Mouse (Mus musculus) cerebellum, adult 18-20 months (tissue): ENCODE data around the gene Ttll5.

Experiments
- DNase-seq, 2 experiments: peaks; one replicate each; pipeline ENCODE4 v3.0.0; 2021

The Ttll5 gene

DNA sequence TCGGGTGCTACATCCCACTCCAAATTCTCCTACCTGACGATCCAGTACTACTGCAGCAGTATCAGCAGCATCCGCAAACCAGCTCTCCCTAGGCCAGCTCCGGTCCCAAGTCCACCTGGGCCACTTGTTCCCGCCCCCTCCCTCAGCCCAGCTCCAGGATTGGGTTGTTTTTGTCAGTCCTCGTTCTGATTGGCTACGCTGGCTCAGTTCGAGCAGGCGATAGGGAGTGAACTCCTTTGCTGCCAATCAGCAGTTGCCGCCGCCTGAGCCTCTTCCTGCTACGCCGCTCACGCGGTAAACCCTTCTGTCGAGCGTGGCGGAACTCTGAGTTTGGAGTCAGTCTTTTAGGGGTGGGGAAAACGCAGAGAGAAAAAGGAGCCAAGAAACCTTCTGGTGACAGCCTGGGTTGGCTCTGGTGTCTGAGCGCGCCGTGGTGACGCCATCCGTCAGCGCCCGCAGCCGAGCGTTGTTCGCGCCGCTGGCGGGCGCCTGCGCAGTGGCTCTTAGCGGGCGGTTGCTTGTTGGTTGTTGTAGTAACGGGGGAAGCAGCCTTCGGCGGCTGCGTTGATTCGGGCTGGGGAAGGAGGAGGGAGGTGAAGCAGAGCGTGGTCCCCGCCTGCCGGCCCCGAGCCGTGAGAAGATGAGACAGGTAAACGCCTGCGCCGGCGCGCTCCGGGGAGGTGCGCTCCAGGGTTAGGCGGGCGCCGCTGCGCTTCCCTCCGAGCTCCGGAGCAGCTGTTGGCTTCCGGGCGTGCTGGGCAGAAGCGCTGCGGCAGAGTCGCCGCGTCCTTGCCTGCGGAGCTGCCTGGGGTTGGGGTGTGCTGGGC, at the start of gene Ttll5, which contains the start of gene Erg28:
Gene Ttll5, plus strand, starts transcription at position 222 of the 827 bp plus-strand sequence.
Gene Erg28, minus strand, starts transcription at position 113 of the 827 bp plus-strand sequence.
- peak; percentile 93 to 98 for DNase-seq

- no peak for DNase-seq
These were observed 45.5 kb upstream of the Ttll5 start for GRCm38 (mm10) chr12:85778962-85779361.

GRCm38 (mm10) chr12:85779707-85780106, 44.8 kb upstream of the Ttll5 start:
- no peak for DNase-seq

GRCm38 (mm10) chr12:85781606-85782005, 42.9 kb upstream of the Ttll5 start:
- no peak for DNase-seq

DNA sequence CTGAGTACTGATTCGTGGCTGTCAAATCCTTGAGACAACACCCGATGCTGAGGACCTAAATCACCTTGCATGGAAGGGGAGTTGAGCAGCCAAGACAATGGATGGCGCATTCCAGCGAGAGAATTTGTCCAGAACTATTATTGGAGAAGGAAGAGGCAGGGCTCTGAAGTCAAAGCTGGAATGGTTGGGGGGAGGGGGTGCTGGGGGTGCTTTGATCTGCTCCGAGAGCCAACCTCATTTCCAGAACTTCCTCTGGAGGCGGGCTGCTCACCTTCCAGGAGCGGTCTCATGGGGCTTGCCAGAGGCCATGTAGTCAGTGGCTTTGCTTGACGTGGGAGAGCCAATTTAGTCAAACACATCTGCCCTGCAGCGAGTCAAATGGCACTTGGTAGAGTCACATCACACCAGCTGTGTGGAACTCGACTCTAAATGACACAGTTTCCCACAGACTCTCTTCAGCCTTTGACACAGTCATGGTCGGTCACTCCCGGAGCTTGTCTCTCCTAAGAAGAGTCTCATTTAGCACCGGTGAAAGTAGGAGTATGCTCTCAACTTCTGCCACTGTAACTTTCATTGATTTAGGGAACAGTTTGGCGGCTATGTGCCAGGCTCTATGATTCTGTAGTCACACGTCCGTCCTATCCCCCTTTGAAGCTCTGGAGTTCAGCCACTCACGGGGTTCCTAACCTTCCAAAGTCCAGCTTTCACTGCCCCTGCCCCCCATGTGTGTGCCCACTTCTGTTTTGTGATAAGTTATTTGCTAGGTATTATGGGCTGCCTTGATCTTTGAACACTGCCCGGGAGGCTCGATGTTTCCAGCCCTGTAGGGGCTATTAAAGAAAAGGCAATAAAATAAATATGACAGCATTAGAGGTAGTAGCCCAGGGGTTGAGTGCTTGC, 39.3 kb upstream of the Ttll5 start:
- no peak for DNase-seq

GRCm38 (mm10) chr12:85792158-85792557, 32.3 kb upstream of the Ttll5 start:
- no peak for DNase-seq

GRCm38 (mm10) chr12:85792821-85793346, 31.6 kb upstream of the Ttll5 start:
- no peak for DNase-seq

- DNase-seq: no peak
These were observed 30.4 kb upstream of the Ttll5 start for GRCm38 (mm10) chr12:85794094-85794493.

- no peak for DNase-seq
These were observed 28.9 kb upstream of the Ttll5 start for GRCm38 (mm10) chr12:85795551-85795950.

DNA sequence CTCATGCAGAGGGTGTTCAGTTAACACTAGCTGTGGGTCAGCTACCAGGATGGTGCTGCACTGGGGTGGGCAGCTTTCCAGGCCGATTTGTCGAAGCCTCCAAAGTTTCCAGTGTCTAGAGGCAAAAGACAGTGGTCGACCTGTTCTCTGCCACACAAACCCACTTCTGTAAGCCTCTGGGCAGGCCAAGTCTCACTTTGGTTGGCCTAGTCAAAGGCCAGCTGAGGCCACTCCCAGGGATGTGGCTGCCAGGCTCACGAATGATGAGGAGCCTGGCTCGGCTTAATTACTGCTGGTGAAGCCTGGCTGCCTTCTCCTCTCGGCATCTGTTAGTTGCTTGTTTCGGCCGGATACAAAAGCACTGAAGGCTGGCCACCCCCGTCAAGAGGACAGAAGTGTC, 24.4 kb upstream of the Ttll5 start:
- no peak for DNase-seq

- no peak for DNase-seq
These were observed 14.7 kb upstream of the Ttll5 start for GRCm38 (mm10) chr12:85809726-85810125.

- no peak for DNase-seq
These were observed 13.5 kb upstream of the Ttll5 start for GRCm38 (mm10) chr12:85810959-85811358.

- DNase-seq: no peak
These were observed 12.8 kb upstream of the Ttll5 start for GRCm38 (mm10) chr12:85811676-85812075.

- no peak for DNase-seq
These were observed 10.9 kb upstream of the Ttll5 start for GRCm38 (mm10) chr12:85813599-85813998.

DNA sequence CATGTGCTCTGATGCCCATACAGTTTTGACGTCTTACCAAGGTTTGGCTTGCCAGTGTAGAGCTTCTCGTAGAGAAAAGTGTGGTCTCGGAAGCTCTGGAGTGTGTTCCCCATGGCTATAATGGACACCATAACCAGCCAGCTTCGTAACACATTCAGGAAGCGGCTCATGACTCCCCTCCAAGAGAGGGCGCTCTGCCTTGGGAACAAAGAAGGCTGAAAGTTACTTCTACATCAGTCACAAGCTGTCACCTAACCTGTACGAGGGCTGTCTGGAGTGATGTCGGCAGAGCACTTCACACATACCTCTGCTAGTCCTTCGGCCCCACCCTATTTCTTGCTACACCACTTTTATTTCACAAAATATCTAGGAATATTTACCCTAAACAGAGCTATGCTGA, 2.4 kb upstream of the Ttll5 start:
- DNase-seq: no peak

GRCm38 (mm10) chr12:85825361-85825760, 902 bp downstream of the Ttll5 start:
- no peak for DNase-seq

- no peak for DNase-seq
These were observed 1.4 kb downstream of the Ttll5 start for GRCm38 (mm10) chr12:85825822-85826221.

- DNase-seq: no peak
These were observed 4.4 kb downstream of the Ttll5 start for GRCm38 (mm10) chr12:85828856-85829255.

GRCm38 (mm10) chr12:85829866-85830265, 5.4 kb downstream of the Ttll5 start:
- DNase-seq: no peak

GRCm38 (mm10) chr12:85830691-85831090, 6.2 kb downstream of the Ttll5 start:
- DNase-seq: peak; percentile 39 to 55

- DNase-seq: no peak
These were observed 10.1 kb downstream of the Ttll5 start for GRCm38 (mm10) chr12:85834543-85834942.

GRCm38 (mm10) chr12:85837765-85838164, 13.3 kb downstream of the Ttll5 start:
- no peak for DNase-seq

DNA sequence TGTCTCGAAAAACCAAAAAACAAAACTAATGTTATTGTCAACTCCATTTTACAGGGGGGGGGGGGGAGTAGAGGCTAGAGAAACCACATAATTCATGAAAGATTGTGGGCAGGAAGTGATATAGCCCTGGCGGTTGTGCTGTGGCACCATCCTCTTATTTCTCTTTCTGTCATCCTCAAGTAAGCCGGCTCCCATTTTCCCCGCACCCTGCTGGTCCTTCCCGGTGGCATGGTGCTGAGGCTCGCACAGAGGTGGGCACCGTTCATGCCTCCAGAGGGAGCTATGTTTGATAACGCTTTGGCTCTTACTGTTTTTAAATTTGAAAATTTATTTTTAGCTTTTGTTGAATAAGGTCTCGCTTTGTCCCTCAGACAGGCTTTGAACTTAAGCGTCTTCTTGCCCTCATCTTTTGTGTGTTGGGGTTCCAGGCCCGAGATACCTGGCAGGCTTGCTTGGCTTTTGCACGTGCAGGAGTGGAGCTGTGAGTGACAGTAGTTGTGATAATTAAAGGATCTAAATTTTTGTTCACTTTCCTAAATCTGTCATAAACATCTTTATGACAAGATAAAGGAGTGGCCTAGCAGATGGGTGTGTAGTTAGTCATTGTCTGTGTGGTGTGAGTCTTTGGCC, 15.0 kb downstream of the Ttll5 start:
- DNase-seq: no peak
